Comparison of ENCODE assay signal across 10 mouse cellular contexts in genomic region chr19:14435681-14436376, GRCm38 (mm10).
A peak's percentile ranks its signal among the peaks of the same experiment; 100 is the strongest.
DNase-seq lines count a peak whose midpoint lies in the region; ATAC-seq lines count a peak whose summit lies in the region.
"Had no signal": no experiment of that assay in that cellular context is flagged by ENCODE, and none has a peak within 500 bp of the region (broad histone marks: within the 10 kb centered on the region; RNA-seq: fewer than 3 reads in every experiment).

No protein-coding gene starts in this region.

- H3K4me3 ChIP-seq in heart, embryonic 16.5 days (ENCODE audit: low read length): peak overlapping the region; percentile 8; the same call in 1 of the 2 replicates
- H3K4me3 ChIP-seq in hindbrain, embryonic 10.5 days: no peak overlapping the region
- H3K4me3 ChIP-seq: embryonic facial prominence, embryonic 12.5 days had no signal

- H3K9ac ChIP-seq in heart, embryonic 16.5 days (ENCODE audit: low read length): no peak overlapping the region
- H3K9ac ChIP-seq: embryonic facial prominence, embryonic 12.5 days had no signal

- no peaks in the 10 kb centered on the region for H3K9me3 ChIP-seq in heart, embryonic 16.5 days (replicated peaks; ENCODE audit: control insufficient read depth, low read length)
- no peaks in the 10 kb centered on the region for H3K9me3 ChIP-seq in hindbrain, embryonic 10.5 days
- H3K9me3 ChIP-seq: embryonic facial prominence, embryonic 12.5 days; G1E had no signal

- H3K36me3 ChIP-seq in heart, embryonic 16.5 days (ENCODE audit: control insufficient read depth, insufficient read depth): no peaks in the 10 kb centered on the region
- no peaks in the 10 kb centered on the region for H3K36me3 ChIP-seq in hindbrain, embryonic 10.5 days
- H3K36me3 ChIP-seq: embryonic facial prominence, embryonic 12.5 days; G1E had no signal

- peaks cover 6% of the 10 kb centered on the region; the same call in 1 of the 2 replicates for H3K27me3 ChIP-seq in heart, embryonic 16.5 days (ENCODE audit: control insufficient read depth, insufficient read depth, low read length)
- no peaks in the 10 kb centered on the region for H3K27me3 ChIP-seq in hindbrain, embryonic 10.5 days (ENCODE audit: insufficient read depth, poor library complexity, severe bottlenecking)
- H3K27me3 ChIP-seq: embryonic facial prominence, embryonic 12.5 days had no signal

- no peak for ATAC-seq in heart, embryonic 16.5 days (replicated peaks; ENCODE audit: extremely low read depth, insufficient read depth, low FRiP score)
- ATAC-seq in erythroblast, adult 5-6 weeks (replicated peaks; ENCODE audit: low FRiP score, poor library complexity, severe bottlenecking): no peak

- DNase-seq in heart, postnatal 14 days: no peak
- DNase-seq in hindbrain, embryonic 10.5 days (ENCODE audit: low spot score): no peak
- DNase-seq in left cerebral cortex, postnatal 36 days (ENCODE audit: low spot score in 2 of 2): peak; percentile 40 to 55
- peak; percentile 32 for DNase-seq in right cerebral cortex, postnatal 14 days
- no peak for DNase-seq in adrenal gland, adult 18-20 months (ENCODE audit: low spot score in 2 of 2)
- DNase-seq in ovary, adult 18-20 months (ENCODE audit: low spot score): no peak

- H3K4me1 ChIP-seq in heart, embryonic 16.5 days (ENCODE audit: control insufficient read depth, insufficient read depth, low read length): peaks cover 3% of the 10 kb centered on the region; the same call in 1 of the 2 replicates
- H3K4me1 ChIP-seq in hindbrain, embryonic 10.5 days (replicated peaks): peaks cover 21% of the 10 kb centered on the region
- H3K4me1 ChIP-seq: embryonic facial prominence, embryonic 12.5 days had no signal

- intact Hi-C loops in heart, postnatal 14 days (cut with DNase I): no loop called here
- intact Hi-C loops in left cerebral cortex, postnatal 36 days (cut with DNase I): no loop called here

- 26% methylated on average over 14 of the region's 14 CpGs for WGBS in heart, embryonic 16.5 days
- 25% methylated on average over 14 of the region's 14 CpGs for WGBS in hindbrain, embryonic 10.5 days

- H3K4me2 ChIP-seq in heart, embryonic 16.5 days (ENCODE audit: low read depth, low read length): peak overlapping the region; percentile 47
- H3K4me2 ChIP-seq: embryonic facial prominence, embryonic 12.5 days had no signal

- no peak overlapping the region for H3K27ac ChIP-seq in heart, embryonic 16.5 days (ENCODE audit: low read length)
- peak overlapping the region; percentile 45; the same call in 1 of the 2 replicates for H3K27ac ChIP-seq in hindbrain, embryonic 10.5 days
- H3K27ac ChIP-seq: embryonic facial prominence, embryonic 12.5 days had no signal

Comparison
In these comparisons a context has a peak if more than half of its experiments do, and no peak if none do; other contexts are left out.
1. DNase-seq: peak in left cerebral cortex, postnatal 36 days (2 of 2) and right cerebral cortex, postnatal 14 days (single experiment); none in heart, postnatal 14 days (0 of 2), hindbrain, embryonic 10.5 days (single experiment), adrenal gland, adult 18-20 months (0 of 2) and ovary, adult 18-20 months (single experiment).